34 mouse cellular contexts compared by ENCODE assay signal in genomic region chr14:75711731-75712130, GRCm38 (mm10).
"Had no signal": no experiment of that assay in that cellular context is flagged by ENCODE, and none has a peak within 500 bp of the region (broad histone marks: within the 10 kb centered on the region; RNA-seq: fewer than 3 reads in every experiment).

No protein-coding gene starts in this region.

- H3K9ac ChIP-seq: heart, embryonic 12.5 days; heart, embryonic 13.5 days; heart, embryonic 15.5 days; hindbrain, embryonic 12.5 days; hindbrain, embryonic 13.5 days; hindbrain, embryonic 14.5 days; hindbrain, embryonic 15.5 days; intestine, embryonic 15.5 days; kidney, embryonic 15.5 days had no signal

- H3K4me3 ChIP-seq: heart, embryonic 12.5 days; heart, embryonic 13.5 days; heart, embryonic 15.5 days; hindbrain, embryonic 10.5 days; hindbrain, embryonic 12.5 days; hindbrain, embryonic 13.5 days; hindbrain, embryonic 15.5 days; intestine, embryonic 15.5 days; kidney, embryonic 15.5 days; layer of hippocampus, adult 2 months; left cerebral cortex, adult 2 months had no signal

- H3K27me3 ChIP-seq: heart, embryonic 12.5 days; heart, embryonic 13.5 days; heart, embryonic 15.5 days; hindbrain, embryonic 12.5 days; hindbrain, embryonic 13.5 days; hindbrain, embryonic 15.5 days; intestine, embryonic 15.5 days; kidney, embryonic 15.5 days had no signal

- H3K4me1 ChIP-seq: heart, embryonic 12.5 days; heart, embryonic 15.5 days; hindbrain, embryonic 12.5 days; hindbrain, embryonic 13.5 days; hindbrain, embryonic 15.5 days; intestine, embryonic 15.5 days had no signal

- ATAC-seq: hindbrain, embryonic 16.5 days; hindbrain, postnatal 0 days; inflammation-experienced regulatory T-cells, adult 6 months; intestine, embryonic 15.5 days; intestine, embryonic 16.5 days; intestine, postnatal 0 days had no signal

- DNase-seq: heart, postnatal 10 days; heart, postnatal 14 days; heart, postnatal 36 days; heart, postnatal 4 days; kidney, adult 11 months; kidney, adult 18-20 months; kidney, adult 2 months; kidney, adult 8-10 months; kidney, adult 9 months; kidney, postnatal 10 days; kidney, postnatal 14 days; kidney, postnatal 25 days; kidney, postnatal 36 days; kidney, postnatal 4 days; layer of hippocampus, adult 9-11 months; layer of hippocampus, postnatal 36 days had no signal

- H3K27ac ChIP-seq: heart, embryonic 13.5 days; heart, embryonic 15.5 days; hindbrain, embryonic 10.5 days; hindbrain, embryonic 12.5 days; hindbrain, embryonic 13.5 days; hindbrain, embryonic 14.5 days; hindbrain, embryonic 15.5 days; hindbrain, postnatal 0 days; intestine, embryonic 15.5 days; kidney, embryonic 15.5 days; kidney, postnatal 0 days; layer of hippocampus, adult 2 months; left cerebral cortex, adult 2 months had no signal

- H3K9me3 ChIP-seq: heart, embryonic 12.5 days; heart, embryonic 13.5 days; heart, embryonic 15.5 days; hindbrain, embryonic 10.5 days; hindbrain, embryonic 12.5 days; hindbrain, embryonic 13.5 days; hindbrain, embryonic 15.5 days; intestine, embryonic 15.5 days; kidney, embryonic 15.5 days had no signal

- H3K4me2 ChIP-seq: heart, embryonic 12.5 days; heart, embryonic 13.5 days; heart, embryonic 15.5 days; hindbrain, embryonic 12.5 days; hindbrain, embryonic 13.5 days; hindbrain, embryonic 14.5 days; hindbrain, embryonic 15.5 days; intestine, embryonic 15.5 days; kidney, embryonic 15.5 days had no signal
